Mouse (Mus musculus): ENCODE results near the gene Glipr1l2. TPM values are rescaled to one million over a fixed set of nuclear protein-coding genes. Genes with fewer than 3 reads are reported as not detected.

Gene Glipr1l2
- polyA plus RNA-seq, 1 experiment from 2014 or later, result not detected

- H3K9me3 ChIP-seq (replicated peaks), result no peaks in the 10 kb centered on the region
- no peak overlapping the region for H3K27ac ChIP-seq (replicated peaks)
- no peaks in the 10 kb centered on the region for H3K4me1 ChIP-seq (replicated peaks)
- H3K4me2 ChIP-seq, result no peak overlapping the region
- H3K4me3 ChIP-seq (replicated peaks), result no peak overlapping the region
- H3K27me3 ChIP-seq, result no peaks in the 10 kb centered on the region
- WGBS (ENCODE audit: insufficient replicate concordance), result 56% methylated on average over 3 of the region's 3 CpGs
- H3K9ac ChIP-seq, result no peak overlapping the region
- no peaks in the 10 kb centered on the region for H3K36me3 ChIP-seq (replicated peaks)
- peak; percentile 64 for ATAC-seq (ENCODE audit: insufficient read depth)
These were observed 49.0 kb downstream of the Glipr1l2 start for GRCm38 (mm10) chr10:112132194-112132593.

GRCm38 (mm10) chr10:112138050-112138870 lies 55.1 kb downstream of the Glipr1l2 start:
- Histone ChIP-seq H3K27me3 (no peaks in the 10 kb centered on the region), H3K9ac (no peak overlapping the region), H3K9me3 (replicated peaks) (no peaks in the 10 kb centered on the region), H3K36me3 (replicated peaks) (no peaks in the 10 kb centered on the region), H3K27ac (replicated peaks) (no peak overlapping the region), H3K4me2 (peak overlapping the region; percentile 48), H3K4me1 (replicated peaks) (no peaks in the 10 kb centered on the region), H3K4me3 (replicated peaks) (0 out of 2 replicates have a peak overlapping the region, but pooled peaks have one; percentile 12)
- ATAC-seq (ENCODE audit: insufficient read depth), result peak; percentile 67; the same call in 1 of the 2 replicates
- 12% methylated on average over 9 of the region's 9 CpGs for WGBS (ENCODE audit: insufficient replicate concordance)

GRCm38 (mm10) chr10:112138871-112139430 lies 55.8 kb downstream of the Glipr1l2 start:
- Histone ChIP-seq H3K36me3 (replicated peaks) (no peaks in the 10 kb centered on the region), H3K9me3 (replicated peaks) (no peaks in the 10 kb centered on the region), H3K4me2 (peak overlapping the region; percentile 48), H3K27ac (replicated peaks) (no peak overlapping the region), H3K9ac (no peak overlapping the region), H3K4me1 (replicated peaks) (no peaks in the 10 kb centered on the region), H3K27me3 (no peaks in the 10 kb centered on the region), H3K4me3 (replicated peaks) (0 out of 2 replicates have a peak overlapping the region, but pooled peaks have one; percentile 12)
- ATAC-seq (ENCODE audit: insufficient read depth), result no peak
- 32% methylated on average over 6 of the region's 6 CpGs for WGBS (ENCODE audit: insufficient replicate concordance)

GRCm38 (mm10) chr10:112139834-112140233 lies 56.7 kb downstream of the Glipr1l2 start:
- Histone ChIP-seq H3K27ac (replicated peaks) (no peak overlapping the region), H3K36me3 (replicated peaks) (no peaks in the 10 kb centered on the region), H3K27me3 (no peaks in the 10 kb centered on the region), H3K9ac (no peak overlapping the region), H3K9me3 (replicated peaks) (no peaks in the 10 kb centered on the region), H3K4me1 (replicated peaks) (no peaks in the 10 kb centered on the region), H3K4me3 (replicated peaks) (no peak overlapping the region), H3K4me2 (no peak overlapping the region)
- ATAC-seq (ENCODE audit: insufficient read depth), result 0 out of 2 replicates have a peak, but pooled peaks have one; percentile 34
- 16% methylated on average over 2 of the region's 2 CpGs for WGBS (ENCODE audit: insufficient replicate concordance)

Other genes starting within 250 kb of the Glipr1l2 start
- gene Krr1, start 110.7 kb upstream of the Glipr1l2 start, polyA plus RNA-seq (2015; fragmentation: Nextera tagmentation; extraction: Ambion mirVana), result 18.0 and 18.3 TPM in 2 replicates
- 9.8 and 10.7 TPM in 2 replicates for gene Glipr1, start 80.7 kb upstream of the Glipr1l2 start, polyA plus RNA-seq (2015; fragmentation: Nextera tagmentation; extraction: Ambion mirVana)
- not detected in 2 replicates for gene Glipr1l1, start 23.2 kb upstream of the Glipr1l2 start, polyA plus RNA-seq (2015; fragmentation: Nextera tagmentation; extraction: Ambion mirVana)
- gene Glipr1l3, start 77.0 kb downstream of the Glipr1l2 start, polyA plus RNA-seq (2015; fragmentation: Nextera tagmentation; extraction: Ambion mirVana), result not detected in 2 replicates
- gene Caps2, start 80.3 kb downstream of the Glipr1l2 start, polyA plus RNA-seq (2015; fragmentation: Nextera tagmentation; extraction: Ambion mirVana), result not detected in 2 replicates
- gene Kcnc2, start 187.8 kb downstream of the Glipr1l2 start, polyA plus RNA-seq (2015; fragmentation: Nextera tagmentation; extraction: Ambion mirVana), result not detected in 2 replicates